Mouse (Mus musculus) spleen, adult 12 weeks (tissue): Measurements from ENCODE around the gene Fam32a.

Experiments
- DNase-seq: peaks from one replicate; pipeline ENCODE4 v3.0.0; 2022; ENCODE audit warnings: low spot score

Gene Fam32a

DNA sequence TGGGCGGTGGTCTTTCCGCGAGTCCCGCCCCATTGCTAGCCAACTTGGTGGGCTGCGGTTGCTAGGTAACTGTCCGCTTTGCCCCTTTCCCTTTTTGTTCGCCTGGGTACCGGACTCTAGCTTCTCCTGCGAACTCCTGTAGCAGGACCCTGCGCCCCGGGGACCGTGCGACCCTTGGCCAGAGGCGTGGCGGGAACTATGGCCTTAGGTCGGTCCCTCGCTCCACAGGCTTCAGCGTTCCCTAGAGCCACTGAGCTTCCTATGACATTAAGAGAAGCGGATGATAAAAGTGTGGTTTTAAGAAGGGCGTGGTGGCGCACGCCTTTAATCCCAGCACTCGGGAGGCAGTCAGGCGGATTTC, 20.9 kb downstream of the Fam32a start:
- no peak for DNase-seq

DNA sequence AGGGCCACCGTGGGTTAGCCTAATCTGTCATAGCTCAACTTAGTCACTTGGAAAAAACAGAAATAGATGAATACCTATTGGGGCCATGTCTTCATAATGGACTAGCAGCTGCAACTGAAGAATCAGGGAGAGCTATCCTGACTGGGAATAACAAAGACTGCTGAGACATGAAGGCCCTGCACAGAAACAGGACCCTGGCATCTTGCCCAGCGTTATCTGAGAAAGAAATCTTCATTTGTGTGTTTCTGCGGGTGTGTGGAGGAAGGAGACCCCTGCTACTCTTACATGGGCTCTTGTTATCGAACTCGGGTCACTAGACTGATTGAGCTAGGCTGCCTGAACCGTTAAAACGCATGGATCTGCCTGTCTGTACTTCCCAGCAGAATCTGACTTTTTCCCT, 21.4 kb downstream of the Fam32a start:
- DNase-seq: no peak

DNA sequence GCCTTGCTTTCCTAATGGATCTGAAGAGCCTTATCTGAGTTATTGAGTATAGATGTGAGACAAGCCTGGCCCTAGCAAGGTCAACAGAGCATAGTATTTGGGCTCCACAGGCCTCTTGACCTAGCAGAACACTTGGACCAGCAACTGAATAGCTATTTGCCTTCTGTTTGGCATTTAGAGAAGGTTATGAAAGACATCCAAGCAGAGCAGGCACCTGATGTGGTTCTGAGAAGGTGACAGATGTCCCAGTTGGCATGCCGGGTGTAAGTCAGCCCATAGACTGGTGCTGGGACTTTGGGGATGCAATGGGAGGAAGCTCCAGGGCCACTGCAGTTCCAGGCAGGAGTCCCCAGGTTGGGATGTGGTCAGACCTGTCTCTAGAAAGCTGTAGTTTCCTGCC, 22.7 kb downstream of the Fam32a start:
- DNase-seq: no peak

DNA sequence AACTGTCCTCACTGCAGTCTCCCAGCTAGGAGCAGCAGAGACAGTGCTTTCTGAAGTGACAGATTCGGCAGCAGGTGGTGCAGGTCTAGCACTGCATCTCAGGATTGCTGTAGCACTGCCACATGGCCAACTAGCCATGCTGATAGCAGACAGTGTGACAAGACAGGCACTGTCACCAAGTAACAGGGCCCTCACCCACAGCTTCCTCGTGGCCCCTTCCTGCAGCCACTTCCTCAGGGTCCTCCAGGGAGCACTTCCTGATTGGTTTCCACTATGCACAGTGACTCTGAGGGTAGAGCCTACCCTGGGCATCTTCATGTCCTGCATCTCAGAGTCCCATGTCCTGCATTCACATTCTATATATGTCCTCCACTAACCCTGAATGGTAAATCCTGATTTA, 25.1 kb downstream of the Fam32a start:
- no peak for DNase-seq

DNA sequence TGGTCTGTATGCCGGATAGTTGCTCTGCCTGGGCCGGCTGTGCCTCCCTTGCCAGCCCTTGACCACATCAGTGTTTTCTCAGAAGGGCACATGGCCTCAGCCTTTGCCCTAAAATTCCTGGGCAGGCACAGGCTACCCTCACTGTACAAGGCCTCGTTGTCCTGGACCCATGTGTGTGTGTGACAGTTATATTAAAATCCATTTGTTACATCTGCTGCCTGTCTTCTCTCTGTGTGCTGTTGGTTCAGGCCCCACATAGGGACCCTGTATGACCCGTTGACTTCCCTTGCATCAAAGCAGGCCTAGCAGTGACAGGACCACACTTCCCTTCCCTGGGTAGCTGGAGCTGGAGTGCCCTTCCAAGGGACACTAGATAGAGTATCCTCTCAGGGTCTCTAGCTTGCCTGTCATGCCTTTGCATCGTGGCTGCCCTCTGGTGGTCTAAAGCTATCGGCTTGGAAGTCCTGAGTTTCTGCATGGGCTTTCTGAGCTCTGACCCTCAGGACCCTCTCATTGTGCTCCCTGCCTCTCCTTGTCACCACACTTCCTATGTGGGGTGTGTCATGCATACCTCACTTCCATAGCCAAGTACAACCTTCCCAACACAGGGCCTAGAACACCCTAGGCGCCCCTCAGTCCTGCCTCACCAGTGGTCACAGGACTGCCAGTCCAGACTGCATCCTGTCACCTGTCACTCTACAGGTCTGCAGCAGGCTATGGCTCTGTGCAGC, 37.8 kb downstream of the Fam32a start:
- no peak for DNase-seq

DNA sequence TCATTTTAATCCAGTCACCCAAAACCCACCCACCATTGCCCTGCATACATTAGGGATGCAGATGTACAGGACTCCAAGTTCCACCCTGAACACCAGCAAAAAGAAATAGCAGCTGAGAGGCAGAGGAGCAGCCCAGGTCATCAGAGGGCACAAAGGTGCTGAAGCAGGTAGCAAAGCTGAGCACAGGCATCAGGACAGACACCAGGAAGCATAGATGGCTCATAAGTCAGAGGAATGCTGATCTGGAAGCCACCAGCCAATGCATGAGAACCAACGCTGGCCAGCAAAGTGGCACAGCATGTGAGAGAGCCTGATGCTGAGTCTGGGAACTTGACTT, 38.3 kb downstream of the Fam32a start:
- no peak for DNase-seq

DNA sequence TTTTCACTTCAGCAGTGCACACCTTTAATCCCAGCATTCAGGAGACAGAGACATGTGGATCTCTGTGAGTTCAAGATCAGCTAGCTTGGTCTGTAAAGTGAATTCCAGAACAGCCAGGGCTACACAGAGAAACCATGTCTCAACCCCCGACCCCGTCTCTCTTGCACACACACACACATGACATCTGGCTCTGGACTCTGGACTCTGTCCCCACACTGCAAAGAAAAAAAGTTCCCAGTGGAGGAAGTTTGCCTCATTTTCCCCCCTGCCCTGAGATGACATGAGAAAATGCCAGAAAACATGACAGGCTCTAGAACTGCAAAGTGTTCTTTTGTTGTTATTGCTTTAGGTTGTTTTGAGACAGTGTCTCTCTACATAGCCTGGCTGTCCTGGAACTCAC, 40.3 kb downstream of the Fam32a start:
- DNase-seq: no peak

DNA sequence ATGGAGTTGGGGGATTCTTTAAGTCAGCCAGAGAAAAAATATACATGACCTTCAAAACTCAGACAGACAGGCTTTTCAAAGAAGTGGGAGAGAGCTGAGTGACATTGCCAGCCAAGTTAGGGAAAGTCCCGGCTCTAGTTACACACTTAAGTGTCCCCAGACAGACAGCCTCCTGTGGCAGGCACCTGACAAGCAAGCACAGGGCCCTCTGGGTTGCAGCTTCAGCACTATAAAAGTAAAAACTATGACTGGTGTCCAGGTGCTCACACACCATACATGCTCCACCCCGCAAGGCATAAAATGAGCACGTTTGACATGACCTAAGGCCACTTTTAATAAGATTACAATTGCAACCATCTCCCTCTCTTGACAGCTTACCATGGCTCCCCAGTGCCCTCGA, 41.1 kb downstream of the Fam32a start:
- no peak for DNase-seq

DNA sequence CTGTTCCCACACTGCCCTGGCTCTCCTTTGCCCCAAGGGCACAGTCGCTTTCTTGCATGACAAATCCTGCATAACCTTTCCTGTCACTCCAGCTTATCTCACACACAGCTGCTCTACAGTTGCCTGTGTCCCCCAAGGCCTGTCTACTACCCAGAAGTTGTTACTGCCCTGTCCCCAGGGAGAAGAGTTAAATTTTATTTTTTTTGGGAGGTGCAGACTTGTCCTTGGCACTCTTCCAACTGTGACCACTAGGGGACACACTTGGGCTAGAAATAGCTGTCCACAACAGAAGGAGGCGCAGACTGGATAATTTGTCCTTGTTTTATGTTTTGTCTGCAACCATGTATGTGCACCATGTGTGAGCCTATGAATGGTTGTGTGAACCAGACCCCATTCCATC, 41.5 kb downstream of the Fam32a start:
- DNase-seq: no peak

DNA sequence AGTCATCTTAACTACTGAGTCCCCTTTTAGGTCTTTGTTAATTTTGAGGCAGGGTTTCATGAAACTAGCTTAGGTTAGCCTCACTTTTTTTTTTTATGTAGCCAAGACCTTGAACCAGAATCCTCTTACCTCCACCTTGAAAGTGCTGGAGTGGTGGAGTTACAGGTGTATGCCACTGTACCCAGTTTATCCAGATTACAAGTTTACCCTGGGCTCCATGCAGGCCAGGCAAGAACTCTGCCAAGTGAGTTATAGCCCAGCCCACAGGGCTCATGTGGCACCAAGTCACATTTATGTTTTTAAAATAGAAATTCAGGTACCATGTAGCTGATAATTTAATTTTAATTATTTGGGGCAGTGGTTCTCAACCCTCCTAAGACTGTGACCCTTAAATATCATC, 41.9 kb downstream of the Fam32a start:
- DNase-seq: no peak

DNA sequence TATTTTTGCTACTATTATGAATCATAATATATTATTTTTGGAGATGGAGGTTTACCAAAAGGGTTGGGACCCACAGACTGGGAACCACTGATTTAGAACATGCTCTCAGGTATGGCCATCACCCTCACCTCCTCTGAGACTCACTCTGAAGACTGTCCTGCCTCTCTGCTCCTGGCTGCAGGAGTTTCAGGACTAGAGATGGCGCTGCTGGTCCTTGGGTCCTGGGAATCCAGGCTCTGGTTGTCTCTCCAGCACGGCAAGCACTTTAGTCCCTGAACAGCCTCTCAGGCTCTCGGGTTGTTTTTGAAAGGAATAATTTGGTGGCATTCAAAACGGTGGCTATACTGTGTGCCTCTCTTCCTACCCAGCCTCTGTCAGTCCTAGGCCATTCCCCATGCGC, 42.3 kb downstream of the Fam32a start:
- no peak for DNase-seq

DNA sequence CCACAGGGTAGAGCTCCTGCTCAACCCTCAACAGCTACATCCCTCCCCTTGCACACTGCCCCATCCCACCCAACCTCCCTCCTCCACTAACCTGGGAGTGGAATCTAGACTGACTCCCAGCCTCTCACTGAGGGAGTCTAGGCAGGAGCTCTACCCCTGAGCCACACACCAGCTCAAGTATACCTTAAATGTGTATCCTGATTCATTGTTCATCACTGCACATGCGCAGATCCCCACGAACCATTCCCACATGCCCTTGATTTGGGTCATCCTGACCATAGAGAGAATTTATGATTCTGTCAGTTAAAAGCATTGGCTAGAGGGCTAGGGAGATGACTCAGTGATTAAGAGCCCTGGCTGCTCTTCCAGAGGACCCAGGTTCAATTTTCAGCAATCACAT, 43.2 kb downstream of the Fam32a start:
- no peak for DNase-seq

DNA sequence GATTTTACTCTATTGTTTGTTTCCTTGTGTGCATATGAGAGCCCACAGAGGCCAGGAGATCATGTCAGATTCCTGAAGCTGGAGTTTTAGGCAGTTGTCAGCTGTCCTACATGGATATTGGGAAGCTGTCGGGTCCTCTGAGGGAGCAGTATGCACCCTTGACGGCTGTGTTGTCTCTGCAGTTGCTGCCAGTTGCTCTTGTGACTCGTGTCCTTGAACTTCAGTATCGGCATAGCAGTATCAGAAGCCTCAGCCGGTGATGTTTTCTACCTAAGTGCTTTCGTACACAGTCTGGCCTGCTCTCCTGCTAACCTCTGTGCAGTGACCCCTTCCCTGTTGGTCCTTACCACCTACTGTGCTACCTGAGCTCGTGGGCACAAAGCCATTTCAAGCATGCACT, 43.9 kb downstream of the Fam32a start:
- DNase-seq: no peak

DNA sequence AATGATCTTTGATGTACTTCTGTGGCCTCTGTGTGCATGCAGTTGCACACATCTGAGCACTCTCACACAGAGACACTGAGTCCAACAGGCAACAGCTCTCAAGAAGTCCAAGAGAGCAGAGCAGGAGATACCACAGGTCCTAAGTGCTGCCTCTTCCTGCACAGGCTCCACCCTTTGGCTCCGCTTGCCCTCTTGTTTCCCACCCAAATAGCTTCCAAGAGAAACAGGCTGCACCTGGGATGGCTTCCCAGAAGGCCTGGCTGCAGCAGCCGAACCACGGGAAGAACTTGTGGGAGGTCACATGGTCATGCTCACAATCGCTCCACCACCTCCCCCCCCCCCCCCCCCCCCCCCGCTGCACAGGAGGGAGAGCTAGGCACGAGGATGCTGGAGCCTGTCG, 45.8 kb downstream of the Fam32a start:
- no peak for DNase-seq

DNA sequence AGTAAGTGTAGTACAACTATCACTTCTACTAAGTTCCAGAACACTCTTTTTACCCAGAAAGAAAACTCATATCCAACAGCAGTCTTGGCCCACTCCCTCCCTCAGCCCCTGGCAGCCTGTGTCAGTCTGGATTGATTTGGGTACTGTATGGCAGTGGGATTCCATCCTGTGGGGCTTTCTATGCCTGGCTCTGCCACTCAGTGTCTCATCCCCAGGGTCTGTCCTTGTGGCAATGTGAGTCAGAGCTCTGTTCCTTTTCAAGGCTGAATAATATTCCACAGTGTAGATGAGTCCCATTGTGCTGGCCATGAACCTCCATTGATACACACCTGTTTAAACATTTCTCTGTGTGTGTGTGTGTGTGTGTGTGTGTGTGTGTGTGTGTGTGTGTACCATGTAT, 47.1 kb downstream of the Fam32a start:
- no peak for DNase-seq

DNA sequence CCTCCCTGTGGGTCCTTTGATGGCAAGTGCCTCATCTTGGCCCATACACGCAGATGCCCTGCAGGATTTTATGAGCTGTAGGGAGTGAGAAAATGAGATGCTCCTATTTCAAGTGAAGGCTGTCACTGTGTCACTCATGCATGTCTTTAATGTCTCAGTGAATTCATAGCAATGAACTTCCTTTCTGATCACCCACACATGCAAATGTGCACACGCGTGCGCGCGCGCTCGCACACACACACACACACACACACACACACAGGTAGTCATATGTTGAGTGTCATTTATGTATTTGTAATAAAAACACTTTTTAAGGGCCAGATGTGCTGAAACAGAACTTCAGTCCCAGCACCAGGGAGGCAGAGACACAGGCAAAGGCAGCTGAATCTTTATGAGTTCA, 47.6 kb downstream of the Fam32a start:
- no peak for DNase-seq

DNA sequence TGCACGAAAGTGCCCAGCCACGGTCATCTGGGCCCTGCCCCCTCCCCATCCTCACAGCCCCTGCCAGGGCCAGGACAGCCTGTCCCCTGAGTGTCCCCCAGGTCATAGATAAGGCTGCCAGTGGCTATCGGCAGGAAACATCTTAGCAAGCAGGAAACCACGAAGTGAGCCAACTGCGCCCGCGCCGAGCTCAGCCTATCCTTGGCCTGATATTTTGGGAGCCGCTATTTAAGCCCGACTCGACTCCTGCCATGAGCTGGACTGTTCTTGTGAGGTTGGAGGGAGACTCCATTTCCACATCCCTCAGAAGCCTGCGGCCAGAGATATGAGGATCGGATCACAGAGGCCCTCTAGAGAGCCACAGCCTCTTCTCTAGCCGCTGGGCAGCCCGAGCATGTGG, 48.8 kb downstream of the Fam32a start:
- peak; percentile 21 for DNase-seq

DNA sequence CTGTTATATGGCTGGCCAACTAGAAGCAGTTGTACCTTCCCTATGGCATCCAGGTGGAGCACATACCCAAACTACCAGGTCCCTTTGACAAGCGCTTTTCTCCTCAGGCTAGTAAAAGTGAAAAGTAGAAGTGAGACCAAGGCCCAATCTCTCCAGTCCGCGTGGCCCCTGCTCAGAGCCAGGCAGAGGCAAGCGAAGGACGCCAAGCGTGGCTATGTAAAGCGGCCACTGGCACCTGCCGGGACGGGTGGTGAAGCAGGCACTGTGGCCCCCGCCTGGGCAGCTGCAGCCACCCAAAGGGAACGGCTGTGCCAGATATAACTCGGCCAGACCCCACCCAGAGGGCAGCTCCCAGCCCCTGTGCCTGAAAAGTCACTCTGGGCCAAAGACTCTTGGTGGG, 51.1 kb downstream of the Fam32a start:
- DNase-seq: peak; percentile 34

DNA sequence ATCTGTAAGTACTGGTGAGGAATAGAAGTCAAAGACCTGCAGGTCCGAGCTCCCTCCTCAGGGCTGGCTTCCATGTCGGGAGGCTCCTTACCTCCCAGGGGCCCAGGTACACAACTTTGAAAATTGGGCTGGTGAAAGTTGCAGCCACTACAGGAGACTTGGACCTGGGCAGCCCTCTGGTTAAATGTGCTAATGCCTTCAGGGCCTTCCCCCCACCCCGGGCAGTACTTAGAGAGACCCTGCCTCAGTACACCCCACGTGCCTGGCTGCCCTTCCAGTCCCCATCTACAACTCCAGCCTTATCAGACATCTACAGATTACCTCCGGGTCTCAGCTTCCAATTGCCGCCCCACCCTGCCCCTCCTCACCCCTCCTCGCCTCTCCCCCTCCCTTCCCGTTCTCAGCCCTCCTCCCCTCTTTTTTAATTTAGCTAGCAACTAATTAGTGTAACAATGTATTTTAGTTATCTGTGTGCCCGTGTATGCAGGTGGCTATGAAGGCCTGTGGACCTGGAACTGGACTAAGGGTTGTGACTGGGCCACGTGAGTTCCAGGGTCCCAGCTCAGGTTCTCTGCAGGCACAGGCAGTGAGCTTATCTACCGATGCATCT, 51.6 kb downstream of the Fam32a start:
- DNase-seq: no peak

DNA sequence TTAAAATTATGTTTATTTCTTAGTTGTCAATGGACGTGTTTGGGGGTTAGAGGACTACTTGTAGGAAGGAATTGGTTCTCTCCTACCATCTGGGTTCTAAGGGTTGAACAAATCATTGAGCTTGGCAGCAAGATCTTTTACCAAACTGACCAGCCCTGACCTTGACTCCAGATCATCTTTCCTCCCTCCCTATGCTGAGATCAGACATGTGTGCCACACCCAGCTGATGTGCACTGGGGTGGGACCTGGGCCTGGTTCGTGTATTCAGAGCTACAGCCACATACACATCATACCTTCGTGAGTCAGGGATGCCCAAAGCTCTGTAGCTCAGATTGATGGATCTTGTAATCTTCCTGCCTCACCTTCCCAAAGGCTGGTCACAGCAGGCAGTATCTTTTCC, 52.2 kb downstream of the Fam32a start:
- no peak for DNase-seq

DNA sequence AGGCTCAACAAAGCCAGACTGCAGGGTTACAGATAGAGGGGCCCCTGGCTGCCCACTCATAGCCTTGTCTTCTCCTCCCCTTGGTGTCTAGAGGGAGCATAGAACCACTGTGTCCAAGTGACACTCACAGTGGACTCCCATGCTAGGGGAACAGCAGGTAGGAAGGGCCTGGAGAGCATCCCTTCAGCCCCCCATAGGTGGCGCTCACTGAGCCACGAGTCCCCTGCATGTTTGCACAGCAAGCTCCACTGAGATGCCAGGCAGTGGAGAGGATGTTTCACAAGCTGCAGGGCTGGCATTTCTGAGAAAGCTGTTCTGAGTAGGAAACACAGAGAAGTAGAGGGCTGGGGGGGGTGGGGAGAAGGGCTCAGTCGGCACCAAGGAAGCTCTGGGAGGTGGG, 52.8 kb downstream of the Fam32a start:
- peak; percentile 56 for DNase-seq

DNA sequence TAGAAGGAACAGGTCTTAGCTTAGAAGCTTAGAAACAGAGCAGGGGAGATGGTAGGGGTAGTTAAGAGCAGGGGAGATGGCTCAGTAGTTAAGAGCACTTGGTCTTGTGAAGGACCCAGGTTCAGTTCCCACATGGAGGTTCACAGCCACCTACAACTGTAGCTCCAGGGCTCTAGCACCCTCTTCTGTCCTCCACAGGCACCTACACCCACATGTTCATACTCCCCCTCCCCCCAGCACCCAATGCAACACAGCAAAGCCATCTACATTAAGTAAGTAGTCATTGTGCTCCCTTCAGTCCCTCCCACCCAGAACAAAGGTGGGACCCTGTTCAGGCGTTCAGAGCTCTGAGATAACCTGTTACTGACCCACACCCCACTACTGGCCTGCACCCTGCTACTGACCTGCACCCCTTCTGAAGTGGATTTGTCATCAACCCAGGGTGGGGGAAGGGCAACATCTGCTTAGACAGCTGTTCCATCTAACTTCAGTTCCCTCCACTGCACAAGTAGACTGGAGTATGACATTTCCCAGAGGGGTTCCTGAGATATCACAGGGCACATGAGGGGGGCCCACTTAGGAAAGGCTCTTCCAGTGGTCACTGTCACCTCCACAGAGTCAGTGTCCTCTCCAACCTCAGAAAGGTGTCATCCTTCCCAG, 53.7 kb downstream of the Fam32a start:
- no peak for DNase-seq

DNA sequence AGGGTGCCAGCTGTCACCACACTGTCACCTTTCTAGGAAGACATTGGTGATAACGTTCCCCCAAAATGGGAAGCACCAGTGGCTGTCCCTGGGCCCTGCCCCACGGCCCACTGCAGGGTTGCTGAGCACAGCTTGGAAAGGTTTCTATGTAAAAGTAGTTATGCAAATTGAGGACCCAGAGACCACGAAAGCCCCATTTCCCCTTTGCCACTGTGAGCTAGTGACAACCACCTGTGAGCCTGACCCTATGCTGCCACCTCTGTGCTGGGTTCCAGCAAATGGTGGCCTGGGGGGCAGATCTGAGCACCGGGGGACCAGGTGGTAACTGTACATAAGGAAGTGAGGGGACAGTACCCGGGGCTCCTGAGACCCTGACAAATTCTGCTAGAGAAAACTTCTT, 54.3 kb downstream of the Fam32a start:
- peak; percentile 36 for DNase-seq
